ENCODE assay signal across 9 mouse cellular contexts in genomic region chr7:25004806-25005205, GRCm38 (mm10). TPM values are rescaled to one million over a fixed set of nuclear protein-coding genes. Genes with fewer than 3 reads are reported as not detected.
DNase-seq lines count a peak whose midpoint lies in the region; ATAC-seq lines count a peak whose summit lies in the region.
"Had no signal": no experiment of that assay in that cellular context is flagged by ENCODE, and none has a peak within 500 bp of the region (broad histone marks: within the 10 kb centered on the region; RNA-seq: fewer than 3 reads in every experiment).

No protein-coding gene starts in this region.

- peak overlapping the region; percentile 76 for H3K4me2 ChIP-seq in hindbrain, embryonic 16.5 days (ENCODE audit: low read length)
- H3K4me2 ChIP-seq in neural tube, embryonic 15.5 days, result peak overlapping the region; percentile 57

- peak overlapping the region; percentile 94 for H3K9ac ChIP-seq in hindbrain, embryonic 16.5 days (ENCODE audit: low read depth, low read length)
- H3K9ac ChIP-seq in neural tube, embryonic 15.5 days (replicated peaks), result peak overlapping the region; percentile 83
- H3K9ac ChIP-seq: embryonic facial prominence, embryonic 15.5 days had no signal

- no peaks in the 10 kb centered on the region for H3K27me3 ChIP-seq in hindbrain, embryonic 16.5 days (replicated peaks; ENCODE audit: control insufficient read depth, insufficient read depth, low read length)
- H3K27me3 ChIP-seq in neural tube, embryonic 15.5 days (replicated peaks), result no peaks in the 10 kb centered on the region

- H3K9me3 ChIP-seq in hindbrain, embryonic 16.5 days (ENCODE audit: control insufficient read depth, low read length), result no peaks in the 10 kb centered on the region
- no peaks in the 10 kb centered on the region for H3K9me3 ChIP-seq in neural tube, embryonic 15.5 days (replicated peaks)
- H3K9me3 ChIP-seq: embryonic facial prominence, embryonic 15.5 days had no signal

- intact Hi-C loops in left cerebral cortex, postnatal 25 days (cut with DNase I), result no loop called here

- peaks cover 56% of the 10 kb centered on the region for H3K4me1 ChIP-seq in hindbrain, embryonic 16.5 days (ENCODE audit: control insufficient read depth, insufficient read depth, low read depth, low read length)
- peaks cover 68% of the 10 kb centered on the region for H3K4me1 ChIP-seq in neural tube, embryonic 15.5 days

- peaks cover 8% of the 10 kb centered on the region for H3K36me3 ChIP-seq in hindbrain, embryonic 16.5 days (ENCODE audit: control insufficient read depth, insufficient read depth, low read length)
- H3K36me3 ChIP-seq in neural tube, embryonic 15.5 days, result peaks cover 13% of the 10 kb centered on the region
- H3K36me3 ChIP-seq: embryonic facial prominence, embryonic 15.5 days had no signal

- 19% methylated on average over 7 of the region's 9 CpGs for WGBS in hindbrain, embryonic 16.5 days
- 42% methylated on average over 7 of the region's 9 CpGs for WGBS in neural tube, embryonic 15.5 days

- ATAC-seq in hindbrain, embryonic 16.5 days, result no peak
- no peak for ATAC-seq in neural tube, embryonic 15.5 days (ENCODE audit: low FRiP score)

- H3K4me3 ChIP-seq in hindbrain, embryonic 16.5 days (ENCODE audit: low read length), result peak overlapping the region; percentile 85
- peak overlapping the region; percentile 78 for H3K4me3 ChIP-seq in neural tube, embryonic 15.5 days (replicated peaks)

- peak overlapping the region; percentile 97 for H3K27ac ChIP-seq in hindbrain, embryonic 16.5 days (ENCODE audit: low read depth, low read length)
- peak overlapping the region; percentile 95 for H3K27ac ChIP-seq in neural tube, embryonic 15.5 days (replicated peaks)
- H3K27ac ChIP-seq: embryonic facial prominence, embryonic 15.5 days had no signal

- DNase-seq in cerebellum, adult 11-12 months, result peak; percentile 70
- DNase-seq in cerebellum, adult 8-10 months, result no peak
- DNase-seq in right cerebral cortex, postnatal 10 days (ENCODE audit: low spot score in 2 of 2), result peak; percentile 59 to 65
- no peak for DNase-seq in right cerebral cortex, adult 18-20 months
- DNase-seq in frontal cortex, adult 2 months (ENCODE audit: extremely low spot score in 1 of 2, low spot score in 1 of 2), result no peak
- DNase-seq in left cerebral cortex, postnatal 25 days (ENCODE audit: low spot score in 2 of 2), result no peak

RNA-seq across cellular contexts. Expression of gene Atp1a3, which starts 1.0 kb away (rescaled TPM):
- polyA plus RNA-seq in hindbrain, embryonic 16.5 days (2015; fragmentation: Nextera tagmentation; extraction: Ambion mirVana), result 678 and 702 TPM in 2 replicates
- polyA plus RNA-seq in neural tube, embryonic 15.5 days (2015; fragmentation: Nextera tagmentation; extraction: Ambion mirVana), result 538 and 586 TPM in 2 replicates
- 1,131 and 1,133 TPM in 2 replicates for polyA plus RNA-seq in frontal cortex, adult 2 months (2012; rRNA removed)
- total RNA-seq in left cerebral cortex, postnatal 25 days (2021), result 1,000 to 10,000 TPM; 1,972 to 2,046 TPM

RNA-seq across cellular contexts. Expression of gene Rabac1, which starts 32.3 kb away (rescaled TPM):
- 345 and 404 TPM in 2 replicates for polyA plus RNA-seq in hindbrain, embryonic 16.5 days (2015; fragmentation: Nextera tagmentation; extraction: Ambion mirVana)
- polyA plus RNA-seq in neural tube, embryonic 15.5 days (2015; fragmentation: Nextera tagmentation; extraction: Ambion mirVana), result 297 and 336 TPM in 2 replicates
- 337 and 384 TPM in 2 replicates for polyA plus RNA-seq in frontal cortex, adult 2 months (2012; rRNA removed)
- 100 to 1,000 TPM; 266 to 283 TPM for total RNA-seq in left cerebral cortex, postnatal 25 days (2021)

Comparison
In these comparisons a context has a peak if more than half of its experiments do, and no peak if none do; other contexts are left out.
1. DNase-seq: peak in cerebellum, adult 11-12 months (single experiment) and right cerebral cortex, postnatal 10 days (2 of 2); none in cerebellum, adult 8-10 months (single experiment), right cerebral cortex, adult 18-20 months (single experiment), frontal cortex, adult 2 months (0 of 2) and left cerebral cortex, postnatal 25 days (0 of 2).